Mouse (Mus musculus): ENCODE results near the gene Zfp777. TPM values are rescaled to one million over a fixed set of nuclear protein-coding genes. Genes with fewer than 3 reads are reported as not detected.

Gene Zfp777
- 8.0 TPM for polyA plus RNA-seq (2014; fragmentation: Illumina TruSeq; extraction: RNeasy Lipid Tissue Mini Kit (QIAGEN cat#74804); ENCODE audit: low read depth, low replicate concordance)

DNA sequence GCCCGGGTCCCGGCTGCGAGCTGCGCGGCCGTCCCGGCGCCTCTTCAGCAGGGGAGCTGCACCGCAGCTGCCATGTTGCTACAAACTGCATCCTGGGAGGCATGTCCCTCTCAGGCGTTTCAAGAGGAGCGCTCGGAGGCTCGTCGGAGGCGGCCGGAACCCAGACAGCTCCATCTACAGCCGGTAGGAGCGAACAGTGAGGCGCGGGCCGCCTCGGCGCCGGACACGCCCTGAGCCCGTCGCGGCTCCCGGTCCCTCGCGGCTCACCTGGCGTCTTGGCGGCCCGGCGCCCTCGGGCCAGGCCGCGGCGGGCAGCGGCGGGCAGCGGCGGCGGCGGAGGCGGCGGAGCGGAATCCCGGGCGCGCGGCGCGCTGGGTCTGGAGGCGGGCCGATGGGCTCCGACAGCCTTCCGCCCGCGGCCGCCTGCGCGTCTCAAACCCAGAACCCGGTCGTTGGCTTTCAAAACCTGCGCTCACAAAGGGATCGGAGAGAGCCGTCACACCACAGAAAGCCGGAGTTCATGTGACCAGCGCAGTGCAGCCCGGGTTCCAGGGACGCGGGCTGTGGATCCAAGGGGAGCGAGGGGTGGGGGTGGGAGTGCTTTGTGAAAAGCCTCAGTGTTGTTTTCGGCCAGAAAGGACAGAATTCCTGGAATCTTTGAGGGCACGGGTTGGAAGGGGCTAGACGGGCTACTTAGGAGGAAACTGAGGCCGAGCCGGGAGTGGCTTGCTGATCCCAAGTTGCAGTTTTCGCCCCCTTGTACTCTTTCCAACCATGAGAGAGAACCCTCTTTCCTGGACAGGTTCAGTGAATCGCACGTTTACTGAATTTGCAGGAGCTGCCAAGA, at the start of gene Zfp777:
TSS of gene Zfp777 (minus strand) at position 486 of the 847 bp plus-strand sequence.

GRCm38 (mm10) chr6:48086471-48086878, 37.8 kb upstream of the Zfp777 start, which contains the start of gene Zfp746:
Gene Zfp746 (minus strand): TSS chr6:48086593.

Other genes starting within 250 kb of the Zfp777 start
- 60.3 TPM for gene Pdia4, start 235.5 kb downstream of the Zfp777 start, polyA plus RNA-seq (2014; fragmentation: Illumina TruSeq; extraction: RNeasy Lipid Tissue Mini Kit (QIAGEN cat#74804); ENCODE audit: low read depth, low replicate concordance)
- 0.60 TPM for gene Zfp786, start 218.0 kb downstream of the Zfp777 start, polyA plus RNA-seq (2014; fragmentation: Illumina TruSeq; extraction: RNeasy Lipid Tissue Mini Kit (QIAGEN cat#74804); ENCODE audit: low read depth, low replicate concordance)
- gene Zfp398, start 213.2 kb downstream of the Zfp777 start, polyA plus RNA-seq (2014; fragmentation: Illumina TruSeq; extraction: RNeasy Lipid Tissue Mini Kit (QIAGEN cat#74804); ENCODE audit: low read depth, low replicate concordance), result 15.7 TPM
- 3.1 TPM for gene Zfp282, start 171.7 kb downstream of the Zfp777 start, polyA plus RNA-seq (2014; fragmentation: Illumina TruSeq; extraction: RNeasy Lipid Tissue Mini Kit (QIAGEN cat#74804); ENCODE audit: low read depth, low replicate concordance)
- 4.5 TPM for gene Zfp212, start 128.4 kb downstream of the Zfp777 start, polyA plus RNA-seq (2014; fragmentation: Illumina TruSeq; extraction: RNeasy Lipid Tissue Mini Kit (QIAGEN cat#74804); ENCODE audit: low read depth, low replicate concordance)
- gene Zfp956, start 95.5 kb downstream of the Zfp777 start, polyA plus RNA-seq (2014; fragmentation: Illumina TruSeq; extraction: RNeasy Lipid Tissue Mini Kit (QIAGEN cat#74804); ENCODE audit: low read depth, low replicate concordance), result 2.3 TPM
- gene Zfp746, start 37.7 kb upstream of the Zfp777 start, polyA plus RNA-seq (2014; fragmentation: Illumina TruSeq; extraction: RNeasy Lipid Tissue Mini Kit (QIAGEN cat#74804); ENCODE audit: low read depth, low replicate concordance), result 10.3 TPM